Mouse (Mus musculus) liver (tissue): Measurements from ENCODE around the gene Tnfaip2.

ENCODE experiments used
- DNase-seq: peaks from one replicate; pipeline ENCODE4 v3.0.0-alpha.2; 2020; ENCODE audit warnings: mixed read lengths

The Tnfaip2 gene

DNA sequence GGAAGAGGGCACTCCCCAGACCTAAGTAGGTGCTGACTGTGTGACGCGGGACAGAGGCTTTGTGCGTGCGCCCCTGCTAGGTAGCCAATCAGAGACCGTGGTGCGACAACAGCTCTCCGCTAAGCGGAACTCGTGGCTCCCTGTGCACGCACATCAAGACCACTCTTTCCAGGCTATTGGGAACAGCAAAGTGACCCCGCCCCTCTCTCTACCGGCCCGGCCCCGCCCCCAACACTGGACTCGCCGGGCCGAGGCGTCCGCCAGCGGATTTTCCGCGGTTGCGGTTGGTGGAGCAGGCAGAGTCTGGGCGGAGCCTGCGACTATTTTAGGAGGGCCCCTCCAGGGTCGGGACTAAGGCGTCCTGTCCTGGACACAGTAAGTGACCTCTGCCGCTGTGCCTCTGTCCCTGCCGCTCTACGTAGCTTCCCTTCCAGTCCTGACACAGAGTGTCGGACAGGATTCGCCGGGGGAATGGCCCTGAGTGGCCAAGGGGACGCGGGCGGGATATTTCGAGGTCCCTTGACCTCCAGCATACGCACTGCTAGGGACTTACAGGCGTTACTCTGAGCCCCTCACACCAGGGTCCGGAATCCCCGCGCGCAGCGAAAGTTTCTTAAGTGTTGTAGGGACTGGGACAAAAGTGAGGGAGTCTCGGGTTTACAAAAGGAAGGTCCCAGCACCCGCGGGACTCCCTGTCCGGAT lies at the start of gene Tnfaip2:
Tnfaip2 (plus strand) TSS at position 161 of the 702 bp plus-strand sequence.
- DNase-seq, result peak; percentile 98

DNA sequence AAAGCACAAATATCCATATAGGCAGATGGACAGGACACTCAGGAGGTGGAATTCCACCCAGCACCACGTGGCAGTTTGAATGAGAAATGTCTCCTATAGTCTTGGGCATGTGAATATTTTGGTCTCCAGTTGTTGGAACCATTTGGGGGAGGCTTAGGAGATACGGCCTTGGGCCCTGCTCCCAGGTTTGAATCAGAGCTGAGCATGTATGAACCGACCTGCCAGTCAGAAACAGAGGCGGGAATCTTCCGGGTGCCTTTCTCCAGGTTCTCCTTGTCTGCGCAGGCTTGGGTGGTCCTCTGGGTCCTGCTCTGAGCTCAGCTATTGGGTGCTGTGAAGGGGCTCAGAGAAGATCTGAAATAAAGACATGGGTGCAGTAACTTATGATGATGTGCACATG lies 48.3 kb upstream of the Tnfaip2 start:
- no peak for DNase-seq

DNA sequence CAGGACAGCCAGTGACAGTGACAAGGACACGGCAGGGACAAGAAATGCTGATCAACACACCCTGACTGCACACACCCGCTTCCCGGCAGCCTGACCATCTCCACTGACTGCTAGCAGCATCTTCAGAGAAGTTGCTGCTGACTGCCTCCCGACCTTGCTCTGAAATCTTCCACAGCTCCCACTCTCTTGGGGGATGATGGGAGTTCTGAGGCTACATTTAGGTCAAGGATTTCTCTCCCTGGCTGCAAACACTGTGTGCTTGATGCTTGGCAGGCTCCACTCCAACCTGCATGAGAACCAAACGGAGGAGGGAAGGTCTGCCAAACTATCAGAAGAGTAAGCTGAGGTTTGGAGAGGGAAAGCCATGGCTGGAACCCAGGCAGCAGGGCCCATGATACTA lies 45.3 kb upstream of the Tnfaip2 start:
- no peak for DNase-seq

DNA sequence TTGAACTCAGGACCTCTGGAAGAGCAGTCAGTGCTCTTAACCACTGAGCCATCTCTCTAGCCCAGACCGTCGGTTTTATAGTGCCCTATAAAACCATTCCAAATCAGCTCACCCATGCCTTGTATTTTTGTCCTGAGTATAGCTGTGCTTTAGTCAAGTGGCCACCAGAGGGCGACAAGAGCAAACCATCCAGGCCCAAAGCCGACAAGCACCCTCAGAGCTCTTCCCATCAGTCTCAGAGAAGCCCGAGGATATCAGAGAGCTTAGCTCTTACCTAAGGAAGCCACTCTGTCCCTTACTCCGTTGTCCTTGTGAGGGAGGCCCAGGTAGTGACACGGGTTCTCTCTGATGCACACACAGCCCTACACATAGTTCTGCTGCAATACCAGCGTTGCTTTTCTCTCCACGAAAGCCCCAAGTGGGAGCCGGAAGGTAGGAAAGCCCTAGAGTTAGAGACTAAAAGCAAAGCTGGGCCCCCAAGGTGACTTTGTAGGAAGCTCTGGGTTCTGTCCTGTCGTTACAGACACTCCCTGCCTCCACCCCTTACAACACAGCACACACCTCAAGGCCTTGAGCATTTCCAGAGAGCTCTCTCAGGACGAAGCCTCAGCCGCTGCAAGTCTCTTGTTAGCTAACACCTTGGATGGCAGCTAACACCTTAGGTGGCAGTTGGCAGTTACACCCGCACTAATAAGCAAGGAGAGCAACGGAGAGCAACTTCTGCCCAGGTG lies 40.6 kb upstream of the Tnfaip2 start:
- DNase-seq, result peak; percentile 76

DNA sequence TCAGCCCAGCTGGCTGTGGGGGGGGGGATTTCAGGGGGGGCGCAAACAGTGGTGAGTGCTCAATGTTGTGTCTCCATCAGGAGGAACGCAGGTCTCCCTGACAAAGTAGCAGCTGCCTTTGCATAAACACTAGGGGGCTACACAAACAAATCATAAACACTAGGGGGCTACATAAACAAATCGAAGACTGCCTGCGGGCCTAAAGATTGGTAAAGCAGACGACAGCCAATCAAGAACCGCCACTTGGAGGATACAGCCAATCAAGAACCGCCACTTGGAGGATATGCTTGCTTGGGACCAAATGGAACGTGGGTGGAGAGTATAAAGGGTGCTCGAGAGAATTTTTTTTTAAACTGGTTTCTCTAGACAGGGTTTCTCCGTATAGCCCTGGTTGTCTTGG lies 37.4 kb upstream of the Tnfaip2 start:
- no peak for DNase-seq

DNA sequence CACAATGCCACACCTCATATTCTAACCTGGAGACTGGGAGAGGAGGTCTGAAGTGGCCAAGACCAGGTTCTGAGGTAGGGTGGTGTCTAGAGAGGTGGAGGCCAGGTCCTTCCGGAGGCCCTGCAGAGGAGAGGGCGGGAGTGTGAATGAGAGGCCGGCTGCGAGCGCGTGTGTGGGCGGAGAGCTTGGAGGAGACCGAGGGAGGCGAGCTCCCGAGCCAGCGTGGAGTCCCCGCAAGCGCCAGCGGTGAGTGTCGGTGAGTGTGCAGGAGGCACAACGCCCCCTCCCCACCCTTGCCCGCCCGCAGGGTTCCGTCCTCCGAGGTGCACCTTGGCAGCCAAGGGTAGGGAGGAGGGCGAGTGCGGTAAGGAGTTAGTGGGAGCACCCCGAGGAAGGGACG lies 35.6 kb upstream of the Tnfaip2 start, which contains the start of gene Lbhd2:
Lbhd2 (plus strand) TSS at position 188 of the 400 bp plus-strand sequence.
- DNase-seq, result no peak

DNA sequence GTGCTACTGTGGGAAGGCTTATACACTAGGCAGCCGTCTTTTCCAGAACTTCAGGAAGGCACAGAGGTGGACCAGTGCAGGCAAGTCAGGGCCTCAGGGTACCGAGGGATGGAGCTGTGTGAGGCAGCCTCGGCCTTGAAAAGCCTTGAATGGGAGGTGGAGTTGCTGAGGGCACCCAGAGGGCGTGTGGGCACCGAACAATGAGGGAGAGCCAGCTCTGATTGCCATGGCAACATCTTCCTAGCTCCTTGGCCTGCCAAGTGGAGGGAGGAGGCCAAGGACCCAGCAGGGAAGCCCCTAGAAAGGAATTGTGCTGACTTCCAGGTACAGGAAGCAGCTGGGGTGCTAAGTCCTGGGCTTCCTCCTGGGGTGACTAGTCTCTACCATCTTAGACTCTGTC lies 32.7 kb upstream of the Tnfaip2 start:
- no peak for DNase-seq

DNA sequence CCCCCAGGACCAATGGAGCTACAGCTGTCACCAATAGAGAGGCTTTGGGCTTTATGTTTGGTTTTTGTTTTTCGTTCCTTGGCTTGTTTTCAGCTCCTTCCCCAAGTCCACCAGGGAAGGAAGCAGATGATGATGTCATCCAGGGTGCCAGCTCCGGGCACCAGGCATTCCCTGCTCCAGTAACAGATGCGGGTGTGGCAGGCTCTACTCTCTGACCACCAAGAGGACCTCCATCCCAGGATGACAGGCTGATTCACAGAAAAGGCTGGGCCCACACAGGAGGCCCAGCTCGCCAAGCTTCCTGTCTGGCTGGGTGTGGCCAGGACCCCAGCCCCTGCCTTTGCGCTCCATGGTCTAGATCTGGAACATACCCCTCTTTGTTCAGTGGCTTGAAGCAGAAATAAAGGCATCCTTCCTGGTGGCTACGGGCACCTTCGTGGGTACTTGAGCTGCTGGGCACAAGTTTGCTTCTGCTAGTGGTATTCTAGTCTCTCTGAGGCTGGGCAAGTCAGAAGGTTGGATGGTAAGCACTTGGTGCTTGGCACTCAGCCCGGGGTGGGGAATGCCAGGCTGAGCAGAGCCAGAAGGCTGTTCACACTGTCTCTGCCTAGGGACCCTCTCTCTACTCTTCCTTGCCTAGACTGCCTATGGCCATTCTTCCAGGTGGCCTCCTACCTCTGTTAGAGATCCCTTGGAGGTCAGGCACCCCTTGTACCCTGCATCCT lies 30.5 kb upstream of the Tnfaip2 start:
- DNase-seq, result no peak

DNA sequence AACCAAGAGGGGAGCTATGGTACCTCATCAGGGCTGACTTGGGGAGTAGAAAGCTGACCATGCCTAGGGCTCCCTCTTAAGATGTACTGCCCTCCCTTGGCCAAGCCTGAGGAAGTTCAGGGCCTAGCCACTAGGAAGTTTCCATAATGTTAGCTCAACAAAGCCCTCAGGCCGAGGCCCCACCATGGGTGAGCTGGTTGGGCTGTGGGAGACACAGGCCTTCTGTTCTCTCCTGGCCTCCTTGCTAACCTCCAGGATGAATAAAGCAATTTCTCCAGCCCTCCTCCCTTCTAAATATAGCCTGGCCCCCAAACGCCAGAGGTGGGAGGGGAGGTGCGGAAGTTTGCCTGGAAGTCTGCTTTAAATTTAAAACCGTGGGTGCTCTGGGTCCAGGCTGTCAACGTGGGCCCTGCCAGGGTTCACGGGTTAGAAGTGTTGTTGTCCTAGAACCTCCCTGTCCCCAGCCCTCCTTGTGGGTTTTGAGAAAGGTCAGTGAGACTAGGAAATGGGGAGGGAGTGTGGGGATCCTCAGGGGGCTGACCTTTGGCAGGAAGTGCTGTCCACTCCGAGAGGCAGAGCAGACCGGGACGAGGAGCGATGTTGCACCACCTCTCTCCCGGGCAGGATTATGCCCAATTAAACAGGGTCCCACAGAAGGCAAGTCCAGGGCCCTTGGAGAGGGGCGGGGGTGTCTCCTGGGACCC lies 29.5 kb upstream of the Tnfaip2 start:
- no peak for DNase-seq

DNA sequence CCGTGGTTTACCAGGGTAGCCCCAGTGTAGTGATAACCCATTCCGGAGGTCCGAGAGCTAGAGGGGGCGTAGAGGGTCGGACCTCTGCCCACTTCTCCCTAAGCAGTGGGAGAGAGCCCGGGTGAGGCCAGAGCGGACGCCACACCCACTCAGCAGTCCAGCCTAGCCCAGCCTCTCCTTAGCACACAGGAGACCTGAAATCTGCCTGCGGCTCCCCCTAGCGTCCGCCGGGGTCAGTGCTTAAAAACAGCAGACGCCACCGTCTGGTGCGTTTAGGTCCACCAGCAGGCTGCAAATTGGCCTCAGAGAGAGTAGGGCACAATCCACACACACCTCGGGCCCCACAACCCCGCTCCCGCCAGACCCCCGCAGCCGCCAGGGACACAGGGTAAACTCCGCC lies 29.0 kb upstream of the Tnfaip2 start:
- DNase-seq, result peak; percentile 90

DNA sequence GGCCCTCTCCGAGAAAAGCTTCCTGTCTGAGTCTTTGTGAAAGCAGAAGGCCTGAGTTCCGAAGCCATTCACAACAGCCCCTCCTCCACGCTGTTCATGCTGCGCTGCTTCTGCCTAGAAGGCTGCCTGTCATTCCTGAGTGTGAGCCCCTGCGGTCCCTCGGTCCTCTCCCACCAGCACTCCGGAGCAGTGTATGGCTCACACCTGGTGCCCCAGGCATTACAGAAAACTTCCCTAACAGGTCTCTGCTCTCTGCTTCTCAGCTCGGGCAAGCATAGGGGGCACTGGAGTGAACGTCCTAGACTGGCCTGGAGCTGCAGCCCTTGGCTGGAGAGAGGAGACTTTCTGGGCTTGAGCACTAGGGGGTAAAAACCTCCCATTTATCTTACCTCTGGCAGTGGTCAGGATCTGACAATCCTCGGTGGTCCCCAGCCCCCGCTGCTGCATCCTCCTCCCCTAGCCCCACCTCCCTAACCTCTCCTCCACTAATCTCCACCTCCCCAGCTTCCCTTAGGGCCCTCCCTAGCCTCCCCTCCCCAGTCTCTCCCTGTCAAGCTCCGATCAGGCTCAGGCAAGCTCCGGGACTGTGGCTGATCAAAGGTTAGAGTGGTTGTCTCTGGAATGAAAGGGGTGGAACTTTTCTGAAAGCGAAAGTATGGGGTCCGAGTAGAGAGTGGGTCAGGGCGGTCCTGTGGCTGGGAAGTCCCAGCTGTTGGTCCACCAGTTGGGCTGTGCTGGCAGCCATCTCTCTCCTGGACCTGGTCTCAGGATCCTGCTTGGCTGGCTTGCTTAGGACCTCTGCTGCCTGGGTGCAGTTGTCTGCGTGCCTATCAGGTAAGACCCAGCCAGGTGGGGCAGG lies 25.1 kb upstream of the Tnfaip2 start, which contains the start of gene Exoc3l4:
Exoc3l4 (plus strand) TSS at position 97 of the 859 bp plus-strand sequence.
- peak; percentile 50 for DNase-seq

DNA sequence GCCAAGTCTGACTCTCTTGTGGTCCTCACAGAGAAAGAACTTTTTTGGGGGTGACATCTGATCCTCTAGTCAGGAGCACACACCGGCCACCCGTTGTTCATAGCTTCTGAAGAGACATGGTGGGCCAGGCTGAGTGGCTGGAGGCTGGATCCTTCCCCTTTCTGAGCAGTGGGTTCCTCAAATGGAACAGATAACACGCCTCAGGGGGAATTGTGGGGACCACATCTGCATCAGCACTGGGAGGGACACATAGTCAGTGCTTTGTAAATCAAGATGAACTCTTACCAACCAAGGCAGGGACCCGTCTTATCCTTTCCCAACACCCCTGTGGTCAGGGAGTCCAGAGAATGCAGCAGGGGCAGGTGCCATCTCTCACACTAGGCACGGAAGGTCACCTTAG lies 22.4 kb upstream of the Tnfaip2 start:
- DNase-seq, result no peak

DNA sequence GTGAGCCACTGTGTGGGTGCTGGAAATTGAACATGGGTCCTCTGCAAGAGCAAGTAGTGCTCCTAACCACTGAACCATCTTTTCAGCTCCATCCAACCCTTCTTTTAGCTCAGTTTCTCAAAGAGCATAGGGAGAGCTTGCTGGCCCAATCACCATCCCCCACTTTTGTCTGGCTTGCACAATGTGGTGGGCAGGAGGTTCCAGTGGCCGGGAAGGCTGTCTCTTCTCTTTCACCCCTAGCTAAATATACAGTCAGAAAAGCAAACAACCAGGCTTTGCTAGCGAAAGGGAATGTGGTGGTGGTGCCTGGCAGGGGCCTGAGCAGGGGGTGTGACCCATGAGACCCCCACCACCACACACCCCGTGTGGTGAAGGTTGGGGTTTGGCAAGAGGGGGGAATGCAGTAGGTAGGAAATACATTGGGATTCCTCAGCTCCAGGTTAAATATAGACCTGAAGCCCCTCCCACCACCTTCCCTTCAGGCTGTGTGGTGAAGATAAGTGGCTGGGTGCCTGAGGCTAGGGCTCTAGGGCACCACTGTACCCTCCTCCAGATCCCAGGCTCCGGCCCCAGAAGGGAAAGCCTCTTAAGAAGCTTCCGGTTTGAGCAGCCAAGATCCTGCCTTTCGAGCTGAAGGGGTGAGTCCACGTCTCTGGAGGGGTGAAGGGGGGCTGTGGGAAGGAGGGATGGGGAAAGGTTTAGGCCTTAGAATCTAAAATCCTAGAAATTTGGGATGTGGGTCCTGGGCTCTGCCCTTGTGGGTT lies 21.1 kb upstream of the Tnfaip2 start:
- DNase-seq, result peak; percentile 54

DNA sequence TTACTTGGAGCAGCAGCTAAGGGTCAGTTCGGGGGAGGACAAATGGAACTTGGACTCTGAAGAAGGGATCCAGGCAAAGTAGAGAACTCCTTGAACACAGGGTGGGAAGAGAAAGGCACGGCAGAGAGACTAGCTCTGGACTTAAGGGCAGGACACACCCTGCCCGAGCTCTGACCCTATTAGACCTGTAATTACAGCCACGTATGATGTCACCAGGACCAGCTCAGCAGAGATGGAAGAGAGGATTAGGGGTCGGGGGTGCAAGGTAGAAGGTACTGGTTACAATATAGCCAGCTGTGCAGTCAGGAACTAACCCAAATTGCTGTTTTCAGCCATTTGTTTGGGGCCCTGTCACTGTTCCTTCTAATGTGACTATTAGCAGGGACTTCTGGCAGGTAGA lies 19.4 kb upstream of the Tnfaip2 start:
- no peak for DNase-seq

DNA sequence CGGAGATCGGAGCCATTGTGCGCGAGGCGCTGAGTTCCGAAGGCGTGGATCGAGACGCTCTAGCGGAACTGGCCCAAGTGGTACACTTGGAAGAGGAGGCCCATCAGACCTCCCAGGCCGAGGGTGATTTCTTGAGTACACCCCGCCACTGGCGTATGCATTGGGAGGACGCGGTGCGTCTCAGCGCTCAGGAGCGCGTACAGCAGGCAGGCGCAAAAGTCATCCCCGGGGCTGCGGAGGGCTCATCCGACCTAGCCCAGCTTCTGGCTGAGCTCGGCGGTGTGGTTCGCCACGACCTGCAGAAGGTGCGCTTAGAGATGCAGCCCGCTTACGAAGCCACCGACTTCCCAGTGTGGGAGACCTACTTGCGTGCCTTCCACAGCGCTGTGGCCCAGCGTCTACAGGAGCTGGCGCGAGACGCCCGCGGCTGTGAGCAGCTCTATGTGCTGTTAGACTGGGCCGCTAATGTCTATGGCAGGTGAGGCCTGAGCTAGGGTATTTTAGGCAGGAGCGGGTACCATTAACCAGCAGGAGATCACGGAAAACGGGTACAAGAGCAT lies 18.6 kb upstream of the Tnfaip2 start:
- no peak for DNase-seq

DNA sequence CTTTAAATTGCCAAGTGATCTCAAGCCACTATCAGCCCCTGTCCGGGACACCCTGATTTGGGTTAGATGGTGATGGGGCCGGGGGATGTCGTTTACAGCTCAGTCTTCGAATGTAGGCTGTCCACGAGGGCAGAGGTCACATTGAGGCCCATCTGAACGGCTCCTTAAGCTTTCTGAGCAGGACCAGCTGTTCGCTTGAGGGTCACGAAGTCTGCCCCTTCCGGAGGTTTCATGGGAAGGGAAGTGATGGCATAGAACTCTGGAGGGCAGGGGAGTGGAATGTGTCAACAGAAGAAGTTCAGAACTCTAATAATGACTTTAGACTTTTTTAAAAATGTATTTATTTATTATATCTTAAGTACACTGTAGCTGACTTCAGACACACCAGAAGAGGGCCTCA lies 17.7 kb upstream of the Tnfaip2 start:
- DNase-seq, result no peak

DNA sequence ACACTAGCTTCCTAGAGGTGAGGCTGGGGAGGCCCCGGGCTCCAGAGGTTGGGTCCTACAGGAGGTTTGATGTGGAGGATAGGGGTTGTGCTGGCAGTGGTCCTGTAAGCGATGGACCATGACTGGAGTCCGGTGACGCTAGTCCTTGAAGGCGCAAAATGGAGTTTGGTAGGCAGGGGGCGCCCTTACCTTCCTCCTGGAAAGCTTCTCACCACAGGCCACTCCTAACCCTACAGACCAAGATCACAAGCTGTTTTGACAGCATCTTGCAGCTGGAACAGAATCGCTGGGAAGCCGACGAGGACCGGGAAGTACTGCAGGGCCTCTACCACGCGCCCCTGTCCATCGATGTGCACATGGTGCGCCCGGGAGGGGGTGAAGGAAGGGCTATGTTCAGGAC lies 17.0 kb upstream of the Tnfaip2 start:
- DNase-seq, result peak; percentile 85

DNA sequence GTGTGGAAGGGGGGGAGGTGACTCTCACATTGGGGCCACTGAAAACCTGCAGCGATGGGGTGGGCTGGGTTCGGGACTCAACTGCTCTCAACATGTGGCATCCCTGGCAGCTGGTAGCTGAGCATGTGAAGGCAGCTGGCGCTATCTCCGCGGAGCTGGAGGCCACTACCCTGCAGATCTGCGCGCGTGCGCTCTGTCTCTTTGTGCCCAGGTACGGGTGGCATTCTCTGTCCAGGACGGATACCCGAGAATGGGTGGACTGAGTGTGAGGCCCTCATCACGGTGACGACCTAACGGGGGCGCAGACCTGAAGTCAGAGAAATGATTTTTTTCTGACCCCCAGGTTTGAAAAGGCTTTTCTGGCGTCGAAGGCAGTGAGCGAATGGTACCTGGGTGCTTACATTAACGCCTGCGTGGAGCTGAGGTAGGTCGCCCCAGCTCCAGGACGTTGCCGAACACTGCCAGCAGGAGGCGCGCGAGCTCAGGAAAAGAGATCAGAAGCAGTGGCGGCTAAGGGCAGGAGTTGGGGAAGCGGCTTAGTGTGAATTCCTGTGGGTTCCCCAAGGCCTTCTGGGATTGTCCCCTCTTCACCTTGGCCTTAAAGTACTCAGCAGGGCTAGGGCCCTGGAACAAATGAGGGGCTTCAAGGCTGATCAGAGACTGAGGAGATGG lies 16.3 kb upstream of the Tnfaip2 start:
- DNase-seq, result peak; percentile 93

DNA sequence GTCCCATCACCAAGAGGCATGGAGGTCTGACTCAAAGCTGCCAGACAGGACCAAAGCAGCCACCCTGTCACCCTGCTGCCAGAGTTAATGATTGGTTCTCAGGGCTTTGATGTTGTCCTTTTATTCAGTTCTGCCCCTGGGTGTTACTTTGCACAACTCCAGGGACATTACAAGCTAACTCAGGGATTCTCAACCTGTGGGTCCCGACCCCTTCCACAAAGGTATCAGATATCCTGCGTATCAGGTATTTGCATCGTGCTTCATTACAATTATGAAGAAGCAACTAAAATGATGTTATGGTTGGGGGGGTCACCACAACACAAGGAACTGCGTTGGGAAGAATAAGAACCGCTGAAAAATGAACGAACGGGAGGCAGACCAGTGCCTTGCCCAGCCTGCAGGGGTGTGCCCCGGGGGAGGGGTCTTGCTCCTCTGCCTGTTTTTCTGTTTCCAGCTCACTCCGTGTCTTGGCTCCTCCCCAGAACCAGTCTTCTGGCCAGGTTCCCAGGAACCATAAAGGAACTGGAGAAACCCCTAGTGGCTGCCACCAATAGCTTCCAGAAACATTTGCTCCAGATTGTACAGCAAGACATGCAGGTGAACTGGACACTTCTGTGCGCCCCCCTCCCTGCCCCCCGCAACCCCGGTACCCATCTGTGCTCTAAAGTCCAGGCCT lies 14.7 kb upstream of the Tnfaip2 start:
- no peak for DNase-seq

DNA sequence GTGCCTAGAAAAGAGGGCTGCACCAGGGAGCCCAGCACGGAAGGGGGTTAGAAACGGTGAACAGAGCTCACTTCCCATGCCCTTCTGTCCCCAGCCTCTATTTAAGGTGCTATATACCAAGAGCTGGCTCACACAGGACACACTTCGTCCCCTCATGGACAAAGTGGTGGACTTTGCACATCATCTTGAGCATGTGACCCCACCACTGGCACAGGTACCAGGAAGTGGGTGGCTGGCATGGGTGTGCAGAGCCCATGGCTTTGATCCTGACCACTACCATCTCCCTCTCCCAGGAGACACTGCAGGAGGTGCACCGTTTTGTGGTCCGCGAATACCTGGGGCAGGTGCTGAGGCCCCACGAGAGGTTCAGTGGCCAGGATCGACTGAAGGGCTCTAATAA lies 13.9 kb upstream of the Tnfaip2 start:
- no peak for DNase-seq
